Mouse (Mus musculus): ENCODE data around the gene Thyn1.

Thyn1 gene

GRCm38 (mm10) chr9:26999461-27000395 lies at the start of gene Thyn1, which contains the start of gene Acad8:
TSS of gene Thyn1 (plus strand) at chr9:26999710.
TSS of gene Acad8 (minus strand) at chr9:26999566.
- peak; percentile 81 to 87 for DNase-seq (ENCODE audit: low spot score in 2 of 2)

GRCm38 (mm10) chr9:26977754-26978153 lies 21.8 kb upstream of the Thyn1 start:
- DNase-seq (ENCODE audit: low spot score in 2 of 2), result no peak

GRCm38 (mm10) chr9:26978776-26979175 lies 20.7 kb upstream of the Thyn1 start:
- DNase-seq (ENCODE audit: low spot score in 2 of 2), result no peak

- DNase-seq (ENCODE audit: low spot score in 2 of 2), result no peak
Observed at GRCm38 (mm10) chr9:26985090-26985613, 14.4 kb upstream of the Thyn1 start.

- no peak for DNase-seq (ENCODE audit: low spot score in 2 of 2)
Observed at GRCm38 (mm10) chr9:26985668-26986277, 13.7 kb upstream of the Thyn1 start.

GRCm38 (mm10) chr9:26990181-26990580 lies 9.3 kb upstream of the Thyn1 start:
- DNase-seq (ENCODE audit: low spot score in 2 of 2), result no peak

- no peak for DNase-seq (ENCODE audit: low spot score in 2 of 2)
Observed at GRCm38 (mm10) chr9:26993118-26993517, 6.4 kb upstream of the Thyn1 start.

GRCm38 (mm10) chr9:26993900-26994299 lies 5.6 kb upstream of the Thyn1 start:
- no peak for DNase-seq (ENCODE audit: low spot score in 2 of 2)

- no peak for DNase-seq (ENCODE audit: low spot score in 2 of 2)
Observed at GRCm38 (mm10) chr9:26997062-26997461, 2.4 kb upstream of the Thyn1 start.

- DNase-seq (ENCODE audit: low spot score in 2 of 2), result no peak
Observed at GRCm38 (mm10) chr9:26997501-26997900, 2.0 kb upstream of the Thyn1 start.

- DNase-seq (ENCODE audit: low spot score in 2 of 2), result no peak
Observed at GRCm38 (mm10) chr9:26998669-26999460, 645 bp upstream of the Thyn1 start.

GRCm38 (mm10) chr9:27005231-27005630 lies 5.7 kb downstream of the Thyn1 start:
- no peak for DNase-seq (ENCODE audit: low spot score in 2 of 2)

GRCm38 (mm10) chr9:27005933-27006332 lies 6.4 kb downstream of the Thyn1 start:
- no peak for DNase-seq (ENCODE audit: low spot score in 2 of 2)

GRCm38 (mm10) chr9:27006866-27007265 lies 7.4 kb downstream of the Thyn1 start:
- no peak for DNase-seq (ENCODE audit: low spot score in 2 of 2)

GRCm38 (mm10) chr9:27009231-27009630 lies 9.7 kb downstream of the Thyn1 start:
- no peak for DNase-seq (ENCODE audit: low spot score in 2 of 2)

GRCm38 (mm10) chr9:27011572-27011971 lies 12.1 kb downstream of the Thyn1 start:
- DNase-seq (ENCODE audit: low spot score in 2 of 2), result no peak

GRCm38 (mm10) chr9:27018961-27019360 lies 19.5 kb downstream of the Thyn1 start:
- DNase-seq (ENCODE audit: low spot score in 2 of 2), result no peak

GRCm38 (mm10) chr9:27023681-27024080 lies 24.2 kb downstream of the Thyn1 start:
- DNase-seq (ENCODE audit: low spot score in 2 of 2), result no peak

GRCm38 (mm10) chr9:27026708-27027107 lies 27.2 kb downstream of the Thyn1 start:
- peak in 1 of 2 experiments; percentile 12 for DNase-seq (ENCODE audit: low spot score in 2 of 2)

GRCm38 (mm10) chr9:27029022-27029827 lies 29.7 kb downstream of the Thyn1 start:
- peak; percentile 16 to 38 for DNase-seq (ENCODE audit: low spot score in 2 of 2)

Measured in spleen, postnatal 14 days (tissue).